Mouse (Mus musculus): ENCODE measurements around the gene Bicc1. TPM values are rescaled to one million over a fixed set of nuclear protein-coding genes. Genes with fewer than 3 reads are reported as not detected.

Gene Bicc1
- polyA plus RNA-seq, 1 experiment = not detected

- TF ChIP-seq GATA1 (IDR thresholded peaks at IDR 0.05; ENCODE audit: low read length) = no peak
These were observed 188.3 kb downstream of the Bicc1 start for GRCm38 (mm10) chr10:70971156-70971555.

- TF ChIP-seq GATA1 (IDR thresholded peaks at IDR 0.05; ENCODE audit: low read length) = no peak
These were observed 190.4 kb downstream of the Bicc1 start for GRCm38 (mm10) chr10:70968848-70969683.

DNA sequence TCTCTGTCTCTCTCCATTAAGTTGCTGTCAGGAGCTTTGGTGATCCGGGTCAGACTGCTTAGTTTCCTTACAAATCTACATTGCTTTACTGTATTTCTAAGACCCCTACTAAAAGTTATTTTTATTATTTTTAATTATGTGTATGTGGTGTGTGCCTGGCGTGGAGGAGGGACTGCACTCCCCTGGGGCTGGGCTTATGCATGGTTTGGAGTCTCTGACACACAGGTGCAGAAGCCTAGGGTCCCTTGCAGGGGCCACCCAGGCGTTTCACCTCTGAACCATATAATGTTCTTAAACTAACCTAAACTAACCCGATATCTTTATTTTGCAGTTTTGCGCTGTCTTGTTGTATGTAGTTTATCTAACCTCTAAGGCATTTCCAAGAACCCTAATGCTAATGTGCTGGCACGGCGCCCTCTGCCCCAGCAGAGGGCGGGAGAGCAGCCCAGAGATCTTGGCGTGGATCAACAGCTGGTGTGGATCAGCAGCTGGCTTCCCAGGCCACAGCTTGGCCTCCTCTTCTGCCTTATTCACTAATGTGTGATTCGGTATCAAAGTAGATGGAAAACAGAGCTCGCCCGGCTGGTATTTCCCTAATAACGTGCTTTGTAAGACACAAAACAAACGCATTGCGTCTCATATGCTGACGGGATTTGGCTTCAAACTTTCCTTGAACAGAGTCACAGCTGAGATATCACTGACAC, 192.7 kb downstream of the Bicc1 start:
- no peak for TF ChIP-seq GATA1 (IDR thresholded peaks at IDR 0.05; ENCODE audit: low read length)

DNA sequence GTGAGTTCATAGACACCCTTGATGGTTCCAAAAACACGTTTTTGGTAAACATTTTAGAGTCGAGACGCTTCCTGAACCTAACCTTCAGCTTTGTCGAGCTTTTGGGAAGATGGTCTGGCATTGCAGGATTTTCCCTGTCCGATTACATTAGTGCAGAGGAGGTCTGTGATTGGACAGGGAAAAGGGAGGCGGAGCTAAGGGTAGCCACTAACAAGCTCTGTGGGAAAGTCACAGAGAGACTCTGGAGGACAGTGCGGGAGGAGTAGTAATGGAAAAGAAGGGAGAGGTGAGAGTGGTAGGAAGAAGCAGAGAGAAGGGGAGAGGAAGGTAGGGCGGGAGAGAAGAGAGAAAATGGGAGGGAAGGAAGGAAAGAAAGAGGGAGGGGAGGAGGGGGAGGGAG, 194.8 kb downstream of the Bicc1 start:
- no peak for TF ChIP-seq GATA1 (IDR thresholded peaks at IDR 0.05; ENCODE audit: low read length)

GRCm38 (mm10) chr10:70963599-70964193, 195.8 kb downstream of the Bicc1 start:
- no peak for TF ChIP-seq GATA1 (IDR thresholded peaks at IDR 0.05; ENCODE audit: low read length)

DNA sequence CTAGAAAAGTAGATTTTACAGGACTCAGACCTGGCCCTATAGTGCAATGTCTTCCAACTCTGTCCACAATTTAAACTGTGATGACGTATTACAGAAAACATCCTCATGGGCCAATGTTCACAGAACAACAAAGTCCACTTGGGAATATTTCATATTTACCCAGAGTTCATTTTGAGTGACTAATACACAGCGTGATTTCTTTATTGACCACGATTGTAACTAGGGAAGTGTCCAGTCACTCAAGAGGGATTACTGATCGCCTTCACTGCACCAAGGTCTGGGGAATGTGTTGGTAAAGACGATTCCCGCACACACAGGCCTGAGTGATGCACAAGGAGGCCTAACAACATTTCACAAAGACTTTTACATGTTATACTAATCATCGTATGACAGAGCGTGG, 197.9 kb downstream of the Bicc1 start:
- TF ChIP-seq GATA1 (IDR thresholded peaks at IDR 0.05; ENCODE audit: low read length) = no peak

- TF ChIP-seq GATA1 (IDR thresholded peaks at IDR 0.05; ENCODE audit: low read length) = no peak
These were observed 206.7 kb downstream of the Bicc1 start for GRCm38 (mm10) chr10:70952770-70953147.

- no peak for TF ChIP-seq GATA1 (IDR thresholded peaks at IDR 0.05; ENCODE audit: low read length)
These were observed 207.3 kb downstream of the Bicc1 start for GRCm38 (mm10) chr10:70952056-70952769.

- TF ChIP-seq GATA1 (IDR thresholded peaks at IDR 0.05; ENCODE audit: low read length) = no peak
These were observed 209.4 kb downstream of the Bicc1 start for GRCm38 (mm10) chr10:70950105-70950424.

GRCm38 (mm10) chr10:70949254-70950104, 210.0 kb downstream of the Bicc1 start:
- TF ChIP-seq GATA1 (IDR thresholded peaks at IDR 0.05; ENCODE audit: low read length) = no peak

GRCm38 (mm10) chr10:70948276-70948675, 211.2 kb downstream of the Bicc1 start:
- TF ChIP-seq GATA1 (IDR thresholded peaks at IDR 0.05; ENCODE audit: low read length) = no peak

DNA sequence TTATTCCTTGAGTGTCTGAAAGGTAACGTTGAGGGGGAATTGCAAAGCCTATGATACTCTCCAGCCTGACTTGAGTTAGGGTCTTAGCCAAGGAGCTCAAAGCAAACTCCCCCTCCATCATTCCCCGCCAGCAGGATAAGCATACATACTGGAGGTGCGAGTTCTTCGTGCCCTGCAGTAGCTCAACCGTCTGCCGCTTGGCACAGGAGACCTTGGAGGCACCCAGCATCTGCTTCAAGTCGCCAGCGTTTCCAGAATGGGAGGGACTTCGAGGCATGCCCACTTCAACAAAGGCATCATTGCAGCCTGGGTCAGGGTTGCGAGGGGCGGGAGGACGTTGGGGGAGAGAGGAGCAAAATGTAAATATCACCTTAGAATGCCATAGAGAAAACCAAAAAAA, 214.4 kb downstream of the Bicc1 start:
- TF ChIP-seq GATA1 (IDR thresholded peaks at IDR 0.05; ENCODE audit: low read length) = no peak

GRCm38 (mm10) chr10:70941623-70942022, 217.9 kb downstream of the Bicc1 start:
- TF ChIP-seq GATA1 (IDR thresholded peaks at IDR 0.05; ENCODE audit: low read length) = no peak

DNA sequence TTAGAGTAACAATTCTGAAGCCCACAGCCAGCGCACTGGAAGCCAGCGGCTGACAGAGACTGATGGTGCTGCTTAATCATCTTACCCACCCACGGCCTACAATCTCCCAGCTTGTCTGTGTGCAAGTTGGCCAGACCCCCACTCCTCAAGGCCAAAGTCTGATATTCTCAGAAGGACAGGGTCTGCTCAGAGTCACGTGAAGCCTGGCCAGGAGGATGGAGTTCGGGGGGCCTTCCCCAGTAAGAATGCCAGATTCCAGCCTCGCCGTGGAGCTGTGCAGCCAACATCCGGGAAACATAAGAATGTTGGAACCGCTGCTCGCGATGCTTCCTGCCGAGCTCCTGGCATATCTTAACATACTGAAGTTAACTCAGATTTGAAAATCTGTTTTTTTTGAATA, 219.7 kb downstream of the Bicc1 start:
- TF ChIP-seq GATA1 (IDR thresholded peaks at IDR 0.05; ENCODE audit: low read length) = no peak

GRCm38 (mm10) chr10:70937450-70937849, 222.1 kb downstream of the Bicc1 start:
- no peak for TF ChIP-seq GATA1 (IDR thresholded peaks at IDR 0.05; ENCODE audit: low read length)

Measured in G1E-ER4 (cell line).